Mouse (Mus musculus): ENCODE measurements at regions not wholly inside any gene's neighbourhood (a gene's known extent, or its start where the extent isn't known, plus 50 kb on each side); places are given as distances from the start of the nearest gene placed in this dataset.

DNA sequence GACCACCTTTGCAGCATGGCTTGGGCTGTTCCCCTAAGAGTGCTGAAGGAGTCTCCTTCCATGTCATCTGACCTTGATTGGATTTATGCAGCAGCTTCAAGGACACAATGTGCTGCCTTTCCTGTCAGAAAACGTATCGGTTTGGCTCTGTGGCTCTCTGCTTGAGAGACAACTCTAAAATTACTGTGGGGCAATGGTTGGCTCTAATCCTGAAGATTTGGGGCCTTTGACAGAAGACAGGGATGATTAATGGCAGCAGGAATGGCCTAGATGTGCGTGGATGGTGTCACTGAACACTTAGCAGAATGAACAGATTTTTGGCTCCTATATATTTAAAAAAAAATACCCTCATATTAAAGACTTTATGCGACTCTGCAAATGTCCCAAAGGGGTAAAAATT, 136.8 kb upstream of the Dnajc19 start:
- H3K4me3 ChIP-seq (ENCODE audit: low read depth, low read length) = no peak overlapping the region
- no peak overlapping the region for H3K9ac ChIP-seq
- no peak overlapping the region for H3K4me2 ChIP-seq (ENCODE audit: low read depth)
- H3K4me1 ChIP-seq (ENCODE audit: insufficient read depth) = no peaks in the 10 kb centered on the region
- DNase-seq (no peak), ATAC-seq (no peak)
- 76% methylated on average over 4 of the region's 4 CpGs for WGBS
- no peaks in the 10 kb centered on the region for H3K9me3 ChIP-seq (ENCODE audit: low read length)
- no peaks in the 10 kb centered on the region for H3K27me3 ChIP-seq (ENCODE audit: insufficient read depth, low read length)
- H3K27ac ChIP-seq (ENCODE audit: low read depth, low read length) = no peak overlapping the region
- no peak for TF ChIP-seq CTCF (IDR thresholded peaks at IDR 0.05; ENCODE audit: low read depth)
- H3K36me3 ChIP-seq (ENCODE audit: insufficient read depth) = no peaks in the 10 kb centered on the region

DNA sequence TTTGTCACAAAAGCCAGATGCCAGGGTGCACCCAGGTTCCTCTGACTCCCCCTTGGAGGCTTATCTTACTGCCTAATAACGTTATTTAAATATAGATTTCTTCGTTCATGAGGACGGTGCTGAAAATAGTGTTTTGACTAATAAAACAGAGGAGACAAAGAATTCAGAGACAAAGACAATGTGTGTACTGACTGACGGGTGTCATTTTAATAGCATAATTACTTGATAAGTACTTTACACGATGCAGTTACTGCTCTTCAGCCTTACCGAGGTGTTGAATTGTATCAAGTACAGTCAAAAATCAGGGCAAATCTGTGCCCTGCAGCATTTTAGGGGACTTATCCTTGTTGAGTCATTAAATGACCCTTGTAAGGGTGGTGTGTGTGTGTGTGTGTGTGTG, 133.1 kb upstream of the Dnajc19 start:
- no peak overlapping the region for H3K9ac ChIP-seq
- no peaks in the 10 kb centered on the region for H3K27me3 ChIP-seq (ENCODE audit: insufficient read depth, low read length)
- H3K4me2 ChIP-seq (ENCODE audit: low read depth) = no peak overlapping the region
- H3K9me3 ChIP-seq (ENCODE audit: low read length) = no peaks in the 10 kb centered on the region
- H3K4me3 ChIP-seq (ENCODE audit: low read depth, low read length) = no peak overlapping the region
- WGBS = 66% methylated on average over 6 of the region's 6 CpGs
- no peak for DNase-seq
- H3K4me1 ChIP-seq (ENCODE audit: insufficient read depth) = no peaks in the 10 kb centered on the region
- no peak overlapping the region for H3K27ac ChIP-seq (ENCODE audit: low read depth, low read length)
- TF ChIP-seq CTCF (IDR thresholded peaks at IDR 0.05; ENCODE audit: low read depth) = no peak
- H3K36me3 ChIP-seq (ENCODE audit: insufficient read depth) = no peaks in the 10 kb centered on the region
- ATAC-seq = peak; percentile 69; the same call in 1 of the 2 replicates

DNA sequence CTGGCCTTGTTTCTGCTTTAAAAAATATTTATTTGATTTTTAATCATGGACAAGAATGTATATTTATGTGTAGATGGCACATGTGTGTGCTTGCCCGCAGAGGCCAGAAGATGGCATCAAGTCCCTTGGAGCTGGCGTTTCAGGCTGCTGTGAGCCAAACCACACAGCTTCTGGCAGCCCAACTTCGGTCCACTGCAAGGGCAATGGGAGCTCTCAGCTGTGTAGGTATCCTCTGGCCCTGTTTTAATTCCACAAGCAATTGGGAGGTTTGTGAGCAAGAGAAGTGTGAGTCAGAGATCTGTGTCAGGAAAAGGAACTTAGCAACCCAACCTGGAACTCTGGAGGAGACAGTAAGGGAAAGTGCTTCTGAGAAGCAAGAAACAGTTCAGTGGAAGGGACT, 125.3 kb upstream of the Dnajc19 start:
- Histone ChIP-seq H3K4me3 (ENCODE audit: low read depth, low read length) (no peak overlapping the region), H3K4me1 (ENCODE audit: insufficient read depth) (no peaks in the 10 kb centered on the region), H3K4me2 (ENCODE audit: low read depth) (no peak overlapping the region), H3K9ac (no peak overlapping the region), H3K27ac (ENCODE audit: low read depth, low read length) (no peak overlapping the region), H3K9me3 (ENCODE audit: low read length) (no peaks in the 10 kb centered on the region), H3K27me3 (ENCODE audit: insufficient read depth, low read length) (no peaks in the 10 kb centered on the region), H3K36me3 (ENCODE audit: insufficient read depth) (no peaks in the 10 kb centered on the region)
- ATAC-seq (no peak), DNase-seq (no peak)
- WGBS = 89% methylated on average over 3 of the region's 3 CpGs
- TF ChIP-seq CTCF (IDR thresholded peaks at IDR 0.05; ENCODE audit: low read depth) = no peak

DNA sequence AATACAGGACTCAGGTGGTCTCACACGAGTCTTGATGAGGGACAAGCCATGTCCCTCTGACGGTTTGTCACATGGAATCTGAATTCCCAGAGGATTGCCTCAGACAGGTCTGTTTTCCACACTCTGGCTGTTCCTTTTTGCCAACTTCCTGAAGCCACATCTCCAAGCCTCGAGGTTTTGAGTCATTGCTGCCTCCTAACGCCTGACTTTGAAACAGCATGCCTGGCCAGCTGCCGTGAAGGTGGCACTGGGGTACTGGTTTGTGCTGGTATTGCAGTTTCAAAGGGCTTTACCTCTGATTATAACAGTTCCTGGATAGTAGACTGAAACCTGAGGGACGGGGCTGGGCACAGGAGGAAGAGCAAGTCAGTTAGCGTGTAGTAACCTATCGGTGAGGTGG, 117.1 kb upstream of the Dnajc19 start:
- H3K27ac ChIP-seq (ENCODE audit: low read depth, low read length) = no peak overlapping the region
- no peaks in the 10 kb centered on the region for H3K27me3 ChIP-seq (ENCODE audit: insufficient read depth, low read length)
- peak; percentile 79 for ATAC-seq
- peak overlapping the region; percentile 46 for H3K4me2 ChIP-seq (ENCODE audit: low read depth)
- H3K36me3 ChIP-seq (ENCODE audit: insufficient read depth) = no peaks in the 10 kb centered on the region
- WGBS = 31% methylated on average over 8 of the region's 8 CpGs
- H3K4me1 ChIP-seq (ENCODE audit: insufficient read depth) = peaks cover 4% of the 10 kb centered on the region; the same call in 1 of the 2 replicates
- peak overlapping the region; percentile 29 for H3K4me3 ChIP-seq (ENCODE audit: low read depth, low read length)
- peak; percentile 76 for DNase-seq
- H3K9me3 ChIP-seq (ENCODE audit: low read length) = no peaks in the 10 kb centered on the region
- peak; percentile 78 for TF ChIP-seq CTCF (IDR thresholded peaks at IDR 0.05; ENCODE audit: low read depth)
- no peak overlapping the region for H3K9ac ChIP-seq

DNA sequence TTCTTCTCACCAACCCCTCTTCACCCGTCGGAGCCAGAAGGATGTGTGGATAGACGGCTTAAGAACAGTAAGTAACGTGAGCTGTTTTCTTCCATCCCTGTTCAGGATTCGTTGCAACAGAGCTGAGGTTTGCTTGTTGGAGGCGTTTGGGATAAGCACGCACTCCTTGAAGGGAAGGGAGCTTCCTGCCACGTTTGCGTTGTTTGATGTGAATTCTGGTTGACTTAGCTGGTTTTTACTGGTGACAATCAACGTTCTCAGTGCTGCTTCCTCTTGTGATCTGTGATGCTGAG, 116.0 kb upstream of the Dnajc19 start:
- Histone ChIP-seq H3K9ac (peak overlapping the region; percentile 41), H3K9me3 (ENCODE audit: low read length) (no peaks in the 10 kb centered on the region), H3K27me3 (ENCODE audit: insufficient read depth, low read length) (no peaks in the 10 kb centered on the region), H3K4me1 (ENCODE audit: insufficient read depth) (peaks cover 4% of the 10 kb centered on the region; the same call in 1 of the 2 replicates), H3K36me3 (ENCODE audit: insufficient read depth) (no peaks in the 10 kb centered on the region), H3K27ac (ENCODE audit: low read depth, low read length) (peak overlapping the region; percentile 76), H3K4me3 (ENCODE audit: low read depth, low read length) (peak overlapping the region; percentile 29), H3K4me2 (ENCODE audit: low read depth) (peak overlapping the region; percentile 46)
- no peak for ATAC-seq
- DNase-seq = peak; percentile 59
- TF ChIP-seq CTCF (IDR thresholded peaks at IDR 0.05; ENCODE audit: low read depth) = no peak
- WGBS = 10% methylated on average over 10 of the region's 10 CpGs

DNA sequence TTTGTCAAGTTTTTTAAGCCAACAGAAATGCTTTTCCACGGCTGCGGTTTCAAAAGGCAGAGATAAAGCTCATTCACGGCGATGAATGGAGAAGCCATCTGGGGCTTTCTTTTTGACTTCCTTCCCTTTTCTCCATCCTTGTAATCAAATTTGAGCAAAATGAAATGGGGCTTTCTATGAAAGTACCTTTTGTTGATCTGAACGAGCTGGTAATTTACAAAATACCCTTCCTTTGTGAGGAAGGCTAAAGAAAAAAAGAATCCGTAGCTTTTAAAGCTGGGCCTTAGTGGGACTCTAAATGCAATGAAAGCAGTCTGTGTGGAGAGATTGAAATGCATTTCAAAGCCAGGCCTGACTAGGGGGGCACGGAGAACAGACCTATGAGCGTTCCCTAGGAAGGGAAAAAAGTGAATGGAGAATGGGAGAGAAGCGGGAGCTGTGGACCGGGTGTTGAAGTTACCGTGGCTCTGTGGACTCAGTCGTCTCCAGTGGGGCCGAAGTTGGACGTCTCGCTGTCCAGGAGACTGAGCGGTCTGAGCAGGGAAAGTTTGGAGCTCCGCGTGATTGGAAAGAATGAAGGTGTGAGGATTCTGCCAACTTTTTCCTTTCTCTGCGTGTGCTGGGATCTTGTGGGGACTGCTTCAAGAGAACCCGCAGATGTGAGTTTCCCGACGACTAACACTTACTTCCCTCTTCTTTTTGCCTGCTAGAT, 115.5 kb upstream of the Dnajc19 start:
- WGBS = 12% methylated on average over 22 of the region's 22 CpGs

DNA sequence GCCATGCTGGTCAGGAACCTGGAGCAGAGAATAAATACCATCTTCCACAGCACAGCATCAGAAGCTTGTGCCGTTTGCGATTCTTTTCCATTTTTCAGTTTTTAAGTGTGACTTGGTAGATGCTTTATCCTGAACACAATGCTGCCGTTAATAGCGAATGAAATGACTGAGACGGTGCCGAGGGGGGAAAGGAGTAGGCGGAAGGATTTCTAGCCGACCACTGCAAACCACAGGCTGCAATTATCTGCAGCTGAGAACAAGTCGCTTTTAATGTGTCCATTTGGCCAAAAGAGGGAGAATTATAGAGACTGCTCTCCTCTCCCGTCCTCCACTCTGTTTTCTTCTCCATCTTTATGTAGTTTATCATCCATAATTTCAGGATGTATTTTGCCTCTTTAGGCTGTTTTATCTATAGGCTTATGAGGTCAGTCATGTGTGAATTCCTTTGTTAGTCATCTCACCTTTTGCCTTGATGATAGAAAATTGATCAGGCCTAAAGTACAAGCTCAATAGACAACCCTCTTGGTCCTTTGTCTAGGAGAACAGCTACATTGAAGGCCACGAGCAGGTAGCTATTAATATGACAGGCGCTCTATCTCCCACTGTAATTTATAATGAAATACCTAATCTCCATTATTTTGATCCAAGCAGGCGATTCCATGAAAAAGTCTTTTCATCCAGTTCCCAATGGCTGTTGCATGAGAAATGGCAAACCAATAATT, 114.8 kb upstream of the Dnajc19 start:
- Histone ChIP-seq H3K4me1 (ENCODE audit: insufficient read depth) (peaks cover 4% of the 10 kb centered on the region; the same call in 1 of the 2 replicates), H3K9ac (peak overlapping the region; percentile 41; the same call in 1 of the 2 replicates), H3K27me3 (ENCODE audit: insufficient read depth, low read length) (no peaks in the 10 kb centered on the region), H3K4me2 (ENCODE audit: low read depth) (peak overlapping the region; percentile 46), H3K27ac (ENCODE audit: low read depth, low read length) (peak overlapping the region; percentile 76), H3K9me3 (ENCODE audit: low read length) (no peaks in the 10 kb centered on the region), H3K36me3 (ENCODE audit: insufficient read depth) (no peaks in the 10 kb centered on the region), H3K4me3 (ENCODE audit: low read depth, low read length) (peak overlapping the region; percentile 29)
- DNase-seq (peak; percentile 43), ATAC-seq (peak; percentile 33)
- no peak for TF ChIP-seq CTCF (IDR thresholded peaks at IDR 0.05; ENCODE audit: low read depth)
- WGBS = 17% methylated on average over 13 of the region's 13 CpGs

More for the DNA sequence above, 115.5 kb upstream of the Dnajc19 start:
- peak overlapping the region; percentile 29 for H3K4me3 ChIP-seq (ENCODE audit: low read depth, low read length)
- peaks cover 4% of the 10 kb centered on the region; the same call in 1 of the 2 replicates for H3K4me1 ChIP-seq (ENCODE audit: insufficient read depth)
- DNase-seq = peak; percentile 64
- peak; percentile 55 for ATAC-seq
- TF ChIP-seq CTCF (IDR thresholded peaks at IDR 0.05; ENCODE audit: low read depth) = no peak
- H3K9me3 ChIP-seq (ENCODE audit: low read length) = no peaks in the 10 kb centered on the region
- H3K27me3 ChIP-seq (ENCODE audit: insufficient read depth, low read length) = no peaks in the 10 kb centered on the region
- peak overlapping the region; percentile 41 for H3K9ac ChIP-seq
- H3K27ac ChIP-seq (ENCODE audit: low read depth, low read length) = peak overlapping the region; percentile 76
- H3K4me2 ChIP-seq (ENCODE audit: low read depth) = peak overlapping the region; percentile 46
- no peaks in the 10 kb centered on the region for H3K36me3 ChIP-seq (ENCODE audit: insufficient read depth)
